Mouse (Mus musculus) layer of hippocampus, adult 2 months (tissue): ENCODE results near the gene Slc5a10. TPM values are rescaled to one million over a fixed set of nuclear protein-coding genes. Genes with fewer than 3 reads are reported as not detected.

Source experiments
- DNase-seq, 2 experiments: peaks; one replicate each; pipeline ENCODE4 v3.0.0; 2022; ENCODE audit warnings: low spot score in 2 of 2
- H3K27ac ChIP-seq: fragments of 200-600 bp; 2 replicates; pipeline ENCODE4 v1.8.1; 2022
- H3K4me3 ChIP-seq: fragments of 200-600 bp; 2 replicates; pipeline ENCODE4 v1.8.1; 2022; ENCODE audit warnings: mild to moderate bottlenecking
- CTCF ChIP-seq: fragments of 200-600 bp; conservative IDR thresholded peaks from 2 replicates; pipeline ENCODE4 v1.8.1; 2022; ENCODE audit warnings: antibody characterized with exemption, mild to moderate bottlenecking, moderate library complexity
- total RNA-seq, 2 experiments: library from RNA; stranded (reverse); gene quantifications; 2 replicates each; pipeline ENCODE4 v1.2.3; 2021

The Slc5a10 gene
- total RNA-seq, 2 experiments from 2014 or later, result 0.31 to 0.47 TPM

- H3K27ac ChIP-seq, result peak overlapping the region; percentile 70
- DNase-seq, result peak in 1 of 2 experiments; percentile 13
These were observed 61.4 kb downstream of the Slc5a10 start for GRCm38 (mm10) chr11:61659011-61659858.

DNA sequence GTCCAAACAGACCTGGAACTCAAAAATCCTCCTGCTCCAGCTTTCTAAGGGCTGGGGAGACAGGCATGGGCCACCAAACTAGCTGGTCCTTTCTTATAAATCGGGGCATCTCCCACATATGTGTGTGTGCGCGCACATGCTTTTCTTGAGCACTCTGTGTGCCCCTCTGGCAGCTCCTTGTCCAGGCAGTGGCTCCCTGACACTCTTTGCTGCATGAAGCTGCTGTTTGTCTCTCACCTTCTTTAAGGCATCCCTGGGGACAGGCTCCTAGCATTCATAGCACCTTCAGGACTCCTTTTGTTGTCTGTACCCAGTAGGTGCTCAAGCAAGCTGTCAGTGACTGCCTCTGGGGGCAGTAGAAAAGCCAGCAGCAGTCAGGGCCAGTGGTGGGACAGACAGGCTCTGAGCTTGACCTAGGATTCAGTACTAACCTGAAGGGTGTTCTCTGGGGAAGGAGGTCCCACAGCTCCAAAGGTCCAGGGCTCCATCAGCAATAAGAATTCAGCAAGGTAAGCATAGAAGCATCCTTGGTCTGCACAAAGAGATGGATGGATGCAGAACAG is 62.2 kb downstream of the Slc5a10 start:
- no peak for DNase-seq
- no peak for TF ChIP-seq CTCF
- Histone ChIP-seq H3K27ac (0 out of 2 replicates have a peak overlapping the region, but pooled peaks have one; percentile 6), H3K4me3 (no peak overlapping the region)

More at GRCm38 (mm10) chr11:61659011-61659858, 61.4 kb downstream of the Slc5a10 start:
- no peak overlapping the region for H3K4me3 ChIP-seq
- TF ChIP-seq CTCF, result no peak

- Histone ChIP-seq H3K27ac (no peak overlapping the region), H3K4me3 (no peak overlapping the region)
- no peak for DNase-seq
- TF ChIP-seq CTCF, result no peak
These were observed 63.2 kb downstream of the Slc5a10 start for GRCm38 (mm10) chr11:61657432-61657831.

GRCm38 (mm10) chr11:61656148-61656850 is 64.3 kb downstream of the Slc5a10 start:
- no peak overlapping the region for H3K27ac ChIP-seq
- no peak overlapping the region for H3K4me3 ChIP-seq
- DNase-seq, result no peak
- TF ChIP-seq CTCF, result no peak

GRCm38 (mm10) chr11:61655649-61656048 is 65.0 kb downstream of the Slc5a10 start:
- TF ChIP-seq CTCF, result no peak
- Histone ChIP-seq H3K4me3 (no peak overlapping the region), H3K27ac (no peak overlapping the region)
- DNase-seq, result no peak

DNA sequence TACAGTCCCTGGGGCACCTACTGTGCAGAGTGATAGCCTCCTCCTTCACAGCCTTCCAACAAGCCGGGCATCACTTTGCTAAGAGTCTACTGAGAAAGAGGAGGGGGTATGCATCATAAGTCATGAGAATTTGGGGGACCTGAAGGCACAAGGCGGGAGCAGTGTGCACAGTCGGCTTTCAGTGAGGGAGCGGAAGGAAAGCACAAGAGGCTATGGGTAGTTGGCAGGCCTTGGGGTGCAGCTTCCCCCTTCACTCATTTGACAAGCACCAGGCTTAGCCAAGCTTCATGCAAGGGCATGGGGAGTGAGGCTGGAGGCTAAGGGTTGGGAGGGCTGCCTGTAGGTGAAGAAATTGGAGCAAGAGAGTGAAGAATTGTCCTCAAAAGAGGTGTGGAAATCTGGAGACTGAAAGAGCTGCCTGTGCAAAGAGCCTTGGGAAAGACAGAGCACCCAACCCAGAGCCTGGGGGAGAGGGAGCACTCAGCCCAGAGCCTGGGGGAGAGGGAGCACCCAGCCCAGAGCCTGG is 65.8 kb downstream of the Slc5a10 start:
- Histone ChIP-seq H3K4me3 (no peak overlapping the region), H3K27ac (no peak overlapping the region)
- no peak for TF ChIP-seq CTCF
- no peak for DNase-seq

DNA sequence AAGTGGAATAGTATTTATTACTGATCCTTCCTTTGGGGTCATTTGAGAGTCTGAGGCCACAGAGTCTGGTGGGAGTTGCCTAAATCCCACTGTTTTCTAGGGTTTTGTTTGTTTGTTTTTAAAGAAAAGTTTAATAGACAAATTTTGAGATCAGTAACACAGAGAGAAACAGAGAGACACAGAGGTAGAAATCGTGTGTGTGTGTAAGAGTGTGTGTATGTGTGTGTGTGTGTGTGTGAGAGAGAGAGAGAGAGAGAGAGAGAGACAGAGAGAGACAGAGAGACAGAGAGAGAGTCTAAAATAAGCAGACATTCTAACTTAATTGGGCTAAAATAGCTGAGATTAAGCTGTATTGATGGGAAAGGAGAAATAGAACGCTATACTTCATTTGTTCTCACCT is 67.1 kb downstream of the Slc5a10 start:
- TF ChIP-seq CTCF, result no peak
- peak overlapping the region; percentile 36 for H3K4me3 ChIP-seq
- H3K27ac ChIP-seq, result peak overlapping the region; percentile 61; the same call in 1 of the 2 replicates

GRCm38 (mm10) chr11:61652686-61653447 is 67.8 kb downstream of the Slc5a10 start, which contains the start of gene Grap:
Gene Grap, plus strand, starts transcription at chr11:61653265.
- no peak for DNase-seq
- TF ChIP-seq CTCF, result no peak
- H3K4me3 ChIP-seq, result peak within 1 kb of the TSS; percentile 36
- peak within 1 kb of the TSS; percentile 61; the same call in 1 of the 2 replicates for H3K27ac ChIP-seq

More for the DNA sequence above, 67.1 kb downstream of the Slc5a10 start:
- DNase-seq, result no peak

GRCm38 (mm10) chr11:61652216-61652615 is 68.4 kb downstream of the Slc5a10 start:
- TF ChIP-seq CTCF, result no peak
- no peak overlapping the region for H3K4me3 ChIP-seq
- DNase-seq, result no peak
- no peak overlapping the region; the same call in 1 of the 2 replicates for H3K27ac ChIP-seq

GRCm38 (mm10) chr11:61650470-61651265 is 70.0 kb downstream of the Slc5a10 start:
- no peak for DNase-seq
- H3K4me3 ChIP-seq, result no peak overlapping the region
- no peak overlapping the region for H3K27ac ChIP-seq
- TF ChIP-seq CTCF, result no peak

- DNase-seq, result no peak
- TF ChIP-seq CTCF, result no peak
- H3K27ac ChIP-seq, result no peak overlapping the region
- H3K4me3 ChIP-seq, result no peak overlapping the region
These were observed 71.0 kb downstream of the Slc5a10 start for GRCm38 (mm10) chr11:61649626-61650025.
